Mouse (Mus musculus) lung, postnatal 0 days (tissue): ENCODE results near the gene Ccdc151. TPM values are rescaled to one million over a fixed set of nuclear protein-coding genes. Genes with fewer than 3 reads are reported as not detected.
A peak's percentile ranks its signal among the peaks of the same experiment; 100 is the strongest.

Source experiments
- ATAC-seq: fragments of 200-750 bp; cut with Nextera tagmentation; 2 replicates; pipeline ENCODE4 v1.8.0; 2017; ENCODE audit warnings: moderate library complexity
- DNase-seq: peaks from one replicate; pipeline ENCODE4 v3.0.0-alpha.2; 2016; ENCODE audit warnings: low spot score
- H3K27ac ChIP-seq: fragments of 300-500 bp; sonication (generic); 2 replicates; pipeline ENCODE4 v1.5.1; 2014; ENCODE audit warnings: antibody characterized with exemption, mild to moderate bottlenecking, low read length, mixed read lengths
- H3K27me3 ChIP-seq: fragments of 300-500 bp; sonication (generic); replicated peaks from 2 replicates; pipeline ENCODE4 v1.6.1; 2014; ENCODE audit warnings: low read length, mixed read lengths; ENCODE audit not compliant: insufficient read depth
- H3K36me3 ChIP-seq: fragments of 300-500 bp; sonication (generic); 2 replicates; pipeline ENCODE4 v1.6.1; 2014; ENCODE audit warnings: low read length, mixed read lengths; ENCODE audit not compliant: insufficient read depth
- H3K4me1 ChIP-seq: fragments of 300-500 bp; sonication (generic); 2 replicates; pipeline ENCODE4 v1.6.1; 2014; ENCODE audit warnings: antibody characterized with exemption, low read depth, low read length, mixed read lengths; ENCODE audit not compliant: insufficient read depth
- H3K4me2 ChIP-seq: fragments of 300-500 bp; sonication (generic); replicated peaks from 2 replicates; pipeline ENCODE4 v1.6.1; 2014; ENCODE audit warnings: low read depth, mild to moderate bottlenecking, low read length, moderate library complexity, mixed read lengths
- H3K4me3 ChIP-seq: fragments of 300-500 bp; sonication (generic); 2 replicates; pipeline ENCODE4 v1.5.1; 2014; ENCODE audit warnings: low read depth, low read length
- H3K9ac ChIP-seq: fragments of 300-500 bp; sonication (generic); replicated peaks from 2 replicates; pipeline ENCODE4 v1.6.1; 2014; ENCODE audit warnings: low read depth, mild to moderate bottlenecking
- H3K9me3 ChIP-seq: fragments of 300-500 bp; sonication (generic); 2 replicates; pipeline ENCODE4 v1.6.1; 2016; ENCODE audit warnings: low read length, mixed read lengths
- CTCF ChIP-seq: IDR thresholded peaks from 2 replicates; pipeline ENCODE4 v1.5.1; 2016; ENCODE audit warnings: antibody characterized with exemption, mild to moderate bottlenecking
- EP300 ChIP-seq: IDR thresholded peaks from 2 replicates; pipeline ENCODE4 v1.6.1; 2016; ENCODE audit warnings: antibody characterized with exemption, mild to moderate bottlenecking, control low read depth
- WGBS: fragments of 180-500 bp; shearing (Covaris S2); extraction: QIAGEN DNeasy Blood & Tissue Kit; methylation state at CpG from one replicate; pipeline ENCODE4 v1.1.7; 2014; 5-methylcytosine and 5-hydroxymethylcytosine counted together
- polyA plus RNA-seq: library from polyadenylated mRNA; unstranded; fragments of >200 nt; fragmentation: Nextera tagmentation; extraction: Ambion mirVana; gene quantifications from 2 replicates; pipeline ENCODE4 v1.2.1, GENCODE M21; 2015

Gene Ccdc151
- polyA plus RNA-seq, 1 experiment from 2014 or later: 5.3 TPM

DNA sequence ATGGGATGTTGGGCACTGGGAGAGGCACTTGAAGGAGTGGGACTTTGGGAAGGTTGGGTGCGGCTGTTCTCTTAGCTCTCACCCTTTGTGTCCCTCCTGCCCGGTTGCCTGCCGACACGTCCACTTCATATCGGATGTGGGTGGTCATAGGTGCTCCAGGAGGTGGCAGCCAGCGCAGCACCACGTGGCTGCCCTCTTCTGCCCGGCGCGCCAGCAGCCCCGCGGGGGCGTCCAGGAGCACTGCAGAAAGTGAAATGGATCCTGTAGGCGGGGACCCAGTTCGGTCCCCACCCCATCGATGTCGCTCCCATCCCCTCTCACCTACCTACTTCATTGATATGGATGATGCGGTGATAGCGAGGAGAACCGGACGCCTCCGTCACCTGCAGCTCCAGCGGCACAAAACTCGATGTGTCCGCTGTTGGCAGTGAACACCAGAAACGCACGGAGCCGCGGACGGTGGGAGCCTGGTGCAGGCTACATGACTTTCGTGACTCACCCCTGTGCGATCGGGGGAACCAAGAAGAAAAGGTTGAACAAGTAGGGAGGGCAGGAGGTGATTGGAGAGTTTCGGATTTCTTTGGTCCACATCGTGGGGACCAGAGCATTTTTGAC lies 41.0 kb downstream of the Ccdc151 start:
- H3K9ac ChIP-seq: no peak overlapping the region
- H3K27ac ChIP-seq: no peak overlapping the region
- 2% methylated on average over 33 of the region's 35 CpGs for WGBS
- 0 out of 2 replicates have a peak, but pooled peaks cover 7% of the 10 kb centered on the region for H3K27me3 ChIP-seq
- H3K4me1 ChIP-seq: peaks cover 25% of the 10 kb centered on the region
- ATAC-seq: peak; percentile 29; the same call in 1 of the 2 replicates
- peak; percentile 36 for DNase-seq
- peak overlapping the region; percentile 81 for H3K4me2 ChIP-seq
- H3K4me3 ChIP-seq: peak overlapping the region; percentile 37; the same call in 1 of the 2 replicates
- peak; percentile 15; the same call in 1 of the 2 replicates for TF ChIP-seq CTCF
- no peak for TF ChIP-seq EP300
- H3K9me3 ChIP-seq: no peaks in the 10 kb centered on the region
- no peaks in the 10 kb centered on the region for H3K36me3 ChIP-seq

DNA sequence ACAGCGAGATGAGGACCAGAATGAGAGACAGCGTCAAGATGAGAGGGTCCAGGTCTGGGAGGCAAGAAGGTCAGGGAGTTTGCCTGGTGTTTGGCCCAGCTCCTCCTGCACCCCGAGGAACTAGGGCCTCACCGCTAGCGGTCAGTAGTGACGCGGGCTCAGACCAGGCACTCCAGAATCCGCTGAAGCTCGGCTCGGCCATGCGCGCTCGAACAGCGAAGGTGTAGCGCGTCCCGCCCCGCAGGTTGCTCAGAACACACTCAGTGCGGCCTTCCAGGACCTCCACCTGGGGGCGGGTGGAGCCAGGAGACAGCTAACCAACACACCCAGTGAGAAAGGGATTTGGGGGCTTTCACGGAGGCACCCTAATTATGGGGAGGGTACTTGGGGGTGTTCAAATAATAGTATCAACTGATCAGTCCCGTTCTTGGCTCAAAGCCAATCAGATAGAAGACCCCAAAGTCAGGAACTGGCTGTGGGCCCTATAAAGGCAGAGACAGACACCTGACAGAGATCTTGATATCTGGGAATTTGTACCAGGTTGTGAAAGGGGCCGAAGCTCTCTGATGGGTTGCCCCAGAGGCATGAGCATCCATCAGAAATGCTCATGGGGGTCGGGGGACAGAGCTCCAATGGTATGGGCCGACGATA lies 41.8 kb downstream of the Ccdc151 start:
- Histone ChIP-seq H3K9me3 (no peaks in the 10 kb centered on the region), H3K4me1 (peaks cover 28% of the 10 kb centered on the region), H3K9ac (no peak overlapping the region), H3K27me3 (0 out of 2 replicates have a peak, but pooled peaks cover 7% of the 10 kb centered on the region), H3K27ac (0 out of 2 replicates have a peak overlapping the region, but pooled peaks have one; percentile 38), H3K36me3 (no peaks in the 10 kb centered on the region), H3K4me3 (peak overlapping the region; percentile 37; the same call in 1 of the 2 replicates), H3K4me2 (peak overlapping the region; percentile 17)
- DNase-seq: peak; percentile 55
- no peak for ATAC-seq
- 12% methylated on average over 26 of the region's 26 CpGs for WGBS
- TF ChIP-seq EP300 (no peak), CTCF (peak; percentile 64)

DNA sequence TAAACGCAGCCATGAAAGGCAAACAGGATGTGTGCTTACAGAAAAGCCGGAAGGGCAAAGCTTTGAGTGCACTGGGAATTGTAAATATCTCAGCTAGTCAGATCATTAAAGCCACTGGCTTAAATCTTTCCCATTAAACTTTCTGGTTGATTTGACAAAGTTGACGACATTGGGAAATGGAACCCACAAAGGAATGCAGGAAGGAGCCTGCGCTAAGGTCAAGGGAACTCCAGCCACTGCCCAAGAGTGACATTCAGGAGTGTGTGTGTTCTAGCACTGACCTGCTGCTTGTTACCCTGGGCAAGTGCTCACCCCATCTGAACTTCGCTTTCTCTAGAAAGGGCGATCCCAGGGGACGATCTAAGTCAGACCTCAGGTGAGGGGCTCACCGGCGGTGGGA lies 42.3 kb downstream of the Ccdc151 start:
- Histone ChIP-seq H3K9me3 (no peaks in the 10 kb centered on the region), H3K27me3 (0 out of 2 replicates have a peak, but pooled peaks cover 7% of the 10 kb centered on the region), H3K36me3 (no peaks in the 10 kb centered on the region), H3K4me1 (peaks cover 28% of the 10 kb centered on the region), H3K4me3 (no peak overlapping the region), H3K27ac (0 out of 2 replicates have a peak overlapping the region, but pooled peaks have one; percentile 38), H3K4me2 (peak overlapping the region; percentile 17; the same call in 1 of the 2 replicates), H3K9ac (no peak overlapping the region)
- TF ChIP-seq EP300: no peak
- TF ChIP-seq CTCF: no peak
- DNase-seq: no peak
- WGBS: 39% methylated on average over 9 of the region's 9 CpGs
- no peak for ATAC-seq

DNA sequence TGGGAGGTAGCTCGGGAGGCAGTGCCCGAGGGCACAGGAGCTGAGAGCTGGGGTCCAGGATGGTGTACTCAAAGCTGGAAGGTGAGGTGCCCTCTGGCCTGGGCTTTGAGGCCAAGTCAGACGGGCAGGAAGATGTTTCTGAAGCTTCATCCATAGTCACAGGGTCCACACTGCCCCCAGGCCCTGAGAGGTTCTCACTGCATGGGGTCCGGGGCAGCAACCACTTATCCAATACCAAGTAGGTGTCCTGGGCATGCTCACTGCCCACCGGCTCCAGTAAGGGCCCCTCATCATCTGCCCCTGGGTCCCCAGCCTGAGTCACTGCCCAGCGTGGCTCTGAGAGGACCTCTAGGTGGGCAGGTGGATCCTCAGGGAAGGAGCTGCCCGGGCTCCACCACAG lies 43.2 kb downstream of the Ccdc151 start:
- H3K9me3 ChIP-seq: no peaks in the 10 kb centered on the region
- H3K4me1 ChIP-seq: peaks cover 28% of the 10 kb centered on the region
- H3K4me2 ChIP-seq: no peak overlapping the region
- H3K27me3 ChIP-seq: 0 out of 2 replicates have a peak, but pooled peaks cover 7% of the 10 kb centered on the region
- ATAC-seq (no peak), DNase-seq (no peak)
- no peaks in the 10 kb centered on the region for H3K36me3 ChIP-seq
- H3K4me3 ChIP-seq: no peak overlapping the region
- no peak overlapping the region for H3K27ac ChIP-seq
- H3K9ac ChIP-seq: no peak overlapping the region
- WGBS: 86% methylated on average over 7 of the region's 7 CpGs
- no peak for TF ChIP-seq CTCF
- no peak for TF ChIP-seq EP300

DNA sequence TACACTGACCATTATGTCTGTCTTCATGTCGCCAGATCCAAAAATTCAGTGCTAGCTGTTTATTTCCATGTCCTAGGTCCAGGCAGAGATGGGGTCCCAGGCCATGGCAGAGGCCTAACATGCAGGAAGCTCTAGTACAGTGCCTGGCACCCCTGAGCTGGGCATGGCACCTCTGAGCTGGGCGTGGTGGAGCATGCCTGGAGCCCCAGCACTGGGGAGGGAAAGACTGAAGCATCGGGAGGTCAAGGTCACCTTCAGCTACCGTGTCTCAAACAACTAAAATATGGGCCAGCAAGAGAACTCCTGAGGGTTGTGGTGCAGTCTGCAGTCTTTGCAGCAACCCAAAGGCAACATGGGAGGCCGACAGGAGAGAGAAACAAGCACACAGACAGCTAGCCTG lies 44.1 kb downstream of the Ccdc151 start:
- Histone ChIP-seq H3K4me3 (no peak overlapping the region), H3K4me1 (peaks cover 28% of the 10 kb centered on the region), H3K9ac (no peak overlapping the region), H3K36me3 (no peaks in the 10 kb centered on the region), H3K27me3 (0 out of 2 replicates have a peak, but pooled peaks cover 7% of the 10 kb centered on the region), H3K9me3 (no peaks in the 10 kb centered on the region), H3K27ac (no peak overlapping the region), H3K4me2 (no peak overlapping the region)
- WGBS: 80% methylated on average over 5 of the region's 5 CpGs
- ATAC-seq (no peak), DNase-seq (no peak)
- TF ChIP-seq CTCF (no peak), EP300 (no peak)

DNA sequence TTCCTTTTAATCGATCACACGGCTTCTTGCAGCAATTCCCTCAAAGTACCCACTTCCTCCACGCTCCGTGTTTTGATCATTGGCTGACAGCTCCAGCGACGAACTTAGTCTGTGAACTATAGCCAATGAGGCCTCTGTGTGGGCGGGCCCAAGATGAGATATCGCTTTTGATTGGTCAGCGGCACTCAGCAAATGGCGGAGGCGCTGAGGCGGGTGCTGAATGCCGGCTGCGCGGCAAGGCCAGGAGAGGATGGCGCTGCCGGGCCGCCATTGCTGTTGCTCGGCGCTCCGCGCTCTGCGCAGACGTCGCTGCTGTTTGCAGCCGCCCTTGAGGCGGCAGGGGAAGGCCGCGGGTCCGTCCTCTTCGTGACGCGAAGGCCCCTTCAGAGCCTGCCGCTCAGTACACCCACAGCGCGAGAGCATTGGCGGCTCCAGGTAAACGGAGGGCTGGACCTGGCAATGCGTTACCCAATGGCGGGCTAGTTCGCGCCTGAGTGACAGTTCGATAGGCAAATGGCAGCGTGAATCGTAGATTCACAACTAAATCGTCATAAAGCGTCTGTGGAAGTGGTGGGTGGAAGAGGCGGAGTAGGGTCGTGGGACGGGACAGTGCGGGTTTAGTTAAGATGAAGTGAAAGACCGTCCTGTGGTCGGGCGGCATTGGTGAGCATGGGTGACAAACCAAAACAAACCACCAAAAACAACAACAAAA lies 46.7 kb downstream of the Ccdc151 start, which contains the start of gene Swsap1:
Gene Swsap1, plus strand, starts transcription at position 186 of the 712 bp plus-strand sequence.
- Histone ChIP-seq H3K4me1 (peaks cover 10% of the 10 kb centered on the region; the same call in 1 of the 2 replicates), H3K9ac (peak within 1 kb of the TSS; percentile 73; the same call in 1 of the 2 replicates), H3K4me2 (peak within 1 kb of the TSS; percentile 63), H3K4me3 (peak within 1 kb of the TSS; percentile 73), H3K36me3 (no peaks in the 10 kb centered on the region), H3K27me3 (0 out of 2 replicates have a peak, but pooled peaks cover 1% of the 10 kb centered on the region), H3K27ac (peak within 1 kb of the TSS; percentile 94), H3K9me3 (no peaks in the 10 kb centered on the region)
- TF ChIP-seq CTCF: no peak
- TF ChIP-seq EP300: no peak
- 1% methylated on average over 54 of the region's 54 CpGs for WGBS
- peak; percentile 98 for DNase-seq
- peak; percentile 98 for ATAC-seq
